Mouse (Mus musculus): ENCODE data around the gene Spag7.

The Spag7 gene

GRCm38 (mm10) chr11:70681897-70682581 is 12.8 kb upstream of the Spag7 start:
- in situ Hi-C loops (cut with MboI; ENCODE audit: unreplicated experiment in 2 of 2): loop anchor here in 1 of 2 experiments (10.0 kb wide), 1 partner anchor 47 kb away; the partner anchor contains the start of gene Gp1ba

- in situ Hi-C loops (cut with MboI; ENCODE audit: unreplicated experiment in 2 of 2): loop anchor here in 1 of 2 experiments (10.0 kb wide), 1 partner anchor 46 kb away; the partner anchor contains the start of gene Gp1ba
Observed at GRCm38 (mm10) chr11:70681170-70681569, 12.0 kb upstream of the Spag7 start.

DNA sequence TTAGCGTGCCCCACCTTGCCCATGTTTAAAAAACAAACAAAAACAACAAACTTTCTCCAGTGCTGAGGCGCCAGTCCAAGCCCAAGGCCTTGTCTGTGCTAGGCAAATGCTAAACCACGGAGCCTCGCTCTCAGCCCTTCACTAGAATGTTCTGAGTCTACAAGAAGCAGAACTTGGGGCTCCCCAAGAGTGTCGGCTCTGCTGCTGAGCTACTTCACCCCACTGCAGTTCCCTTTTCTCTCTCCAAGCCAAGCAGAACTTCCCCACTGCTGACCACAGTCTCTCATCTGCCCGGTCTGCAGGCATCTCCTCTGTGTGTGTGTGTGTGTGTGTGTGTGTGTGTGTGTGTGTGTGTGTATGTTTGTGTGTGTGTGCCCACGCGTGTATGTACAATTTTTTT is 10.7 kb upstream of the Spag7 start:
- in situ Hi-C loops (cut with MboI; ENCODE audit: unreplicated experiment in 2 of 2): loop anchor here (10.0 kb wide), 2 partner anchors 45 to 75 kb away; partner anchors contain the start of gene Gp1ba (in 1 of the 2)

GRCm38 (mm10) chr11:70679361-70679760 is 10.1 kb upstream of the Spag7 start:
- in situ Hi-C loops (cut with MboI; ENCODE audit: unreplicated experiment in 2 of 2): loop anchor here in 1 of 2 experiments (10.0 kb wide), 1 partner anchor 75 kb away; no protein-coding TSS in a partner anchor

- in situ Hi-C loops (cut with MboI; ENCODE audit: unreplicated experiment in 2 of 2): loop anchor here in 1 of 2 experiments (10.0 kb wide), 1 partner anchor 76 kb away; no protein-coding TSS in a partner anchor
Observed at GRCm38 (mm10) chr11:70678576-70678975, 9.4 kb upstream of the Spag7 start.

DNA sequence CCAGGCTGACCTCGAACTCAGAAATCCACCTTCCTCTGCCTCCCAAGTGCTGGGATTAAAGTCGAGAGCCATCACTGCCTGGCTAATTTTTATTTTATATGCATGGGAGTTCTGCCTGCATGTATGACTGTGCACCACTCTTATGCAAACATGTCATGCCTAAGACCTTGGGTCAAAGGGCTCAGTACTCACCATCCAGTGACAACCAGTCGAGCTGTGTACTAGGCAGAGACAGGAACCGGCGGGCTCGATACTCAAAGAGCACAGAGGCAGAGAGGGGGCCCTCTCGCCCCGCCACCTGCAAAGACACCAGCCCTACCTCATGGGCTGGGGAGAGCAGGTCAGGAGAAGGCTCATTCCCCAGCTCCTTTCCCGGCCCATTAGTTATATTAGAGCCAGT is 8.9 kb upstream of the Spag7 start:
- in situ Hi-C loops (cut with MboI; ENCODE audit: unreplicated experiment in 2 of 2): loop anchor here in 1 of 2 experiments (10.0 kb wide), 1 partner anchor 77 kb away; no protein-coding TSS in a partner anchor

- in situ Hi-C loops (cut with MboI; ENCODE audit: unreplicated experiment in 2 of 2): loop anchor here in 1 of 2 experiments (5.0 to 25.0 kb wide), 3 partner anchors 80 to 1262 kb away; partner anchors contain the start of gene Kdm6b
Observed at GRCm38 (mm10) chr11:70674501-70674900, 5.3 kb upstream of the Spag7 start.

- in situ Hi-C loops (cut with MboI; ENCODE audit: unreplicated experiment in 2 of 2): loop anchor here in 1 of 2 experiments (5.0 to 25.0 kb wide), 3 partner anchors 81 to 1262 kb away; partner anchors contain the start of gene Kdm6b
Observed at GRCm38 (mm10) chr11:70674014-70674413, 4.8 kb upstream of the Spag7 start.

GRCm38 (mm10) chr11:70671333-70672047 is 2.3 kb upstream of the Spag7 start:
- in situ Hi-C loops (cut with MboI; ENCODE audit: unreplicated experiment in 2 of 2): loop anchor here in 1 of 2 experiments (5.0 to 25.0 kb wide), 3 partner anchors 83 to 1259 kb away; partner anchors contain the start of gene Kdm6b

DNA sequence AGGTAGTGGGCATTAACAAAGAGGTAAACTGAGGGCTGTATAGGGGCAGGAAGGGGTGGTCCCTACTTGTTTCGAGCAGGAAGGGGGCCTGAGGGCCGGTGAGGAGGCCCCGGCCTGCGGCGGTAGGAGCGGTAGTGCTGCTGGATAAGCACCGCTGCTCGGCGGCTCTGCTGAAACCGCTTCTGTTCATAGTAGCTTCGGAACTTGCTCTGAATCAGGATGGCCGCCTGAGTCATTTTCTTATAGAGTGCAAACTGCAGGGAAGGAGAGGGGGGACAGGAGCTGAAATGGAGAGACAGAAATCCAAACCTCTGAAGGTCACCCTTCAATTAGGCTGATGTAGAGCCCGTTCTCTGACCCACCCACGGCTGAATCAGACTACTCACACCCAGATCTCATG is 1.3 kb upstream of the Spag7 start:
- in situ Hi-C loops (cut with MboI; ENCODE audit: unreplicated experiment in 2 of 2): loop anchor here in 1 of 2 experiments (5.0 to 25.0 kb wide), 3 partner anchors 84 to 1258 kb away; partner anchors contain the start of gene Kdm6b

- in situ Hi-C loops (cut with MboI; ENCODE audit: unreplicated experiment in 2 of 2): loop anchor here in 1 of 2 experiments (5.0 to 25.0 kb wide), 3 partner anchors 85 to 1257 kb away; partner anchors contain the start of gene Kdm6b
Observed at GRCm38 (mm10) chr11:70669582-70670345, 548 bp upstream of the Spag7 start.

DNA sequence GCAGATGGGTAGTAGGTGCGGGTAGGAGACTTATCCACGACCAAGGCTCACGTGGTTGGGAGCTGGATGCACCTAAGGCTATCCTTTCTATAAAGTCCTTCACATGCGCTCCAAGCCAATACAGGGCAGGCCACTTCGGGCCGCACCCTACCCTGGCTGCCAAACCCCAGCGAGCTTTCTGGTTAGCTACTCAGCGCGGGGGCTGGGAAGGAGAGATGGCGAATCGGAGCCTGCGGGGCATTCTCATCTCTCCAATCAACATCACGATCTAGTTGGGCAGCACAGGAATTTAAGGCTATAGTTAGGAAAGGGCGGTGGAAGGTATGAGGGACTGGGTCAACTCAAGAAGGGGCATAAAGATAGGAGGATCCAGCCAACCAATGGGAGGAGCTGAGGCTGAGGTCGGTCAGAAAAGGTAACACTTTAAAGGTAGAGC is 863 bp downstream of the Spag7 start:
- in situ Hi-C loops (cut with MboI; ENCODE audit: unreplicated experiment in 2 of 2): loop anchor here in 1 of 2 experiments (25.0 kb wide), 1 partner anchor 1256 kb away; the partner anchor contains the start of gene Kdm6b

GRCm38 (mm10) chr11:70667271-70668150 is 1.7 kb downstream of the Spag7 start:
- in situ Hi-C loops (cut with MboI; ENCODE audit: unreplicated experiment in 2 of 2): loop anchor here in 1 of 2 experiments (25.0 kb wide), 1 partner anchor 1255 kb away; the partner anchor contains the start of gene Kdm6b

DNA sequence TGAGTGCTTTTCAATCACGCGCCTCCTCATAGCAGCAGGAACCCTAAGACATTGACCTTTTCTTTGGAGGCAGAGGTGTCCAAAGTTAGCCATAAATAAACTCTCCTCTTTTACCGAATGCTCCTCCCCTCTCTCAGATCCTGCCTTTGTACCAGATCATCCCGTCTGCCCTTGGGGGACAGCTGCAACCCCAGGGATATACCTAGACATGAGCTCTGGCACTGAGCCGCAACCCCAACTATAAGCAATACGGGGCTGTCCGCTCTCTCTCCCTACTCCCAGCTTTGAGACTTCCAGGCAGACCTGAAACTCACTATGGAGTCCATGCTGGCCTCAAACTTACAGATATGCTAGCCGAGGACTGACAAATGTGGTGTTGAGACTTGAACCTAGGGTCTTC is 2.5 kb downstream of the Spag7 start:
- in situ Hi-C loops (cut with MboI; ENCODE audit: unreplicated experiment in 2 of 2): loop anchor here in 1 of 2 experiments (25.0 kb wide), 1 partner anchor 1254 kb away; the partner anchor contains the start of gene Kdm6b

DNA sequence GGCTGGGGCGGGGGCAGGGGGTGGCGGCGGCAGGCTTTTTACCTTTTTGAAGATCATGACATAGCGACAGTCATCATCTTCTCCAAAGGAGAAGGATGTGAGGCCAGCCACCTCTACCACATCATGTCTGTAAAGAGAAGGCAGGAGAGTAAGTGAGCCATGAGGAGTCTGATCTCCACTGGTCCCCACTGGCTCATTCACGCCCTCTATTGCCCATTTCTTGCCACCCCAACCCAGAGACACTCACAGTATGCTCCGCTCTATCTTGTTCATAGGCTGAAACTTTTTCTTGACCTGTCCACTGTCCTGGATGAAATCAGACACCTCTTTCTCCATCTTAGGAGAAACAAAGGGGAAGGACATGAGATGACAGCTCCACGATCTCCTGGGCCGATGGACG is 4.5 kb downstream of the Spag7 start:
- in situ Hi-C loops (cut with MboI; ENCODE audit: unreplicated experiment in 2 of 2): loop anchor here in 1 of 2 experiments (25.0 kb wide), 1 partner anchor 1252 kb away; the partner anchor contains the start of gene Kdm6b

DNA sequence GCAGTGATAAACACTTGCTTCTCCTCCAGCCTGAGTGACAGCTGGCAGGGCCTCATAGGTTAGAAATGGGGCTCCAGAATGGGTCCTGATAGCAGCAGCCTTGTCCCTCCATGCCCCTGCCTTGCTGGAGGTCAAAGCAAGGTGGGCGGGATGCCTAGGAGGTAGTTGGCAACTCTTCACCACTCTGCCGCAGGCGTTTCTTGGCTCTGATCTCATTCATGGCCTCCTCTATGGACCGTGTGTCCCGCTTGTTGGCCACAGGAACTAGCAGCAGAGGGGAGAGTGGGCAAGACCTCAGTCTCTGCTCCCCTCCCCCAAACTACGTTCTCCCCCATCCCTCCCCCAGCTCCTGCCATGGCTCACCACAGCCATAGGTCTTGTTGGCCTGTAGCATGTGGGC is 5.3 kb downstream of the Spag7 start:
- in situ Hi-C loops (cut with MboI; ENCODE audit: unreplicated experiment in 2 of 2): loop anchor here in 1 of 2 experiments (25.0 kb wide), 1 partner anchor 1252 kb away; the partner anchor contains the start of gene Kdm6b

DNA sequence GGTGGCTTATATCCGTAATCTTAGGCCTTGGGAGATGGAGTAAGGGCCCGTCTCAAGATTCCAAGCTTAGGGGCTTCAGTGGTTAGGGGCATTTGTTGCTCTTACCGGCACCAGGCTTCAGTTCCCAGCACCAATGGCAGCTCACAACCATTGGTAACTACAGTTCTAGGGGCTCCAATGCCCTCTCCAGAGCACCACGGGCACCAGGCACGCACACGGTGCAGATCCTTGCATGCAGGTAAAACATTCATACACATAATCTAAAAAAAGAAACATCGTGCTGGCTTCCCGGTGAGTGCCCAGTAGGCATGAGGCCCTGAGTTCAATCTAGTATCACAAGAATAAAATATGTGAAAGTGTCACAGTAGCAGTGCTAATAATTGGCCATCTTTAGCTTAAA is 6.1 kb downstream of the Spag7 start:
- in situ Hi-C loops (cut with MboI; ENCODE audit: unreplicated experiment in 2 of 2): loop anchor here in 1 of 2 experiments (25.0 kb wide), 1 partner anchor 1251 kb away; the partner anchor contains the start of gene Kdm6b

GRCm38 (mm10) chr11:70660571-70660970 is 8.6 kb downstream of the Spag7 start:
- in situ Hi-C loops (cut with MboI; ENCODE audit: unreplicated experiment in 2 of 2): loop anchor here in 1 of 2 experiments (25.0 kb wide), 1 partner anchor 1248 kb away; the partner anchor contains the start of gene Kdm6b

Measured in v-Abl transformed pro-B cells (cell line).